Mouse (Mus musculus) layer of hippocampus, adult 9-11 months (tissue): ENCODE results near the gene Hoxa10.

Source experiments
- DNase-seq: peaks from one replicate; pipeline ENCODE4 v3.0.0; 2022

The Hoxa10 gene

DNA sequence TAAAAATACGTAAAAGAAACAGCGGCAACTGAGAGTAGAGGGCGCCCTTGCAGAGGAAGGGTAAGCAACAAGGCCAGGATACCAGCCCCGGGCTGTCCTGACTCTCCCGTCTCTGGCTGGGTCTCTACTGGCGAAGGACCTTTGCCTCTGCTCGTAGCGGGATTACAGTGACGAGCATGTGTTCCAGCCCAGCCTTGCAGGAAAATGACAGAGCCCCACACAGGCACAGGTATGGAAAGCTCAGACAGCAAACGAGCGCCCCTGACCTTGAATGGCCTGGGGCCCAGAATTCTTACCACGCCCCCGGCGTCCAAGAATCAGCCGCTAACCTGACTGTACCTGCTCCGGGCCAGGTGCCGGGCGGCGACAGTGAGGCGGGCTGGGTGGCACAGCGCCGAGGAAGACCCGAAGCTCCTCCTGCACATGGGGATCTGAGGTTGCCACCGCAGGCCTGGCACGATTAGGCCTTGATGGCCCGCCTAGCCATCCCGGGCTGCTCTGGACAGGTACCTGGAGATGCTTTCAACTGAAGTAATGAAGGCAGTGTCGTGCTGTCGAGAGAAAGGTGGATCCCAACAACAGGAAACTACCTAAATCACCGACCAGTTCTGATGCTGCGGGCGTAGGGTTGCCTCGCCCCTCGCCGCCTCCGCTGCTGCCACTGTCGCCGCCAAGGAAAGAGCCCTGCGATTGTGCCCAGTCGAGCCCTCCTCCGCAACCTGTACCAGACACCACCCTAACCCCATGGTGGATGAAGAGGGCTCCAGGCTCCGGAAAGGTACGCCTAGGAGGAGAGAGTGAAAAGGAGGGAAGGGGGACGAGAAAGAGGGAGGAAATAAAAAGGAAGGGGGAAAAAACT, 10.9 kb downstream of the Hoxa10 start:
- no peak for DNase-seq

DNA sequence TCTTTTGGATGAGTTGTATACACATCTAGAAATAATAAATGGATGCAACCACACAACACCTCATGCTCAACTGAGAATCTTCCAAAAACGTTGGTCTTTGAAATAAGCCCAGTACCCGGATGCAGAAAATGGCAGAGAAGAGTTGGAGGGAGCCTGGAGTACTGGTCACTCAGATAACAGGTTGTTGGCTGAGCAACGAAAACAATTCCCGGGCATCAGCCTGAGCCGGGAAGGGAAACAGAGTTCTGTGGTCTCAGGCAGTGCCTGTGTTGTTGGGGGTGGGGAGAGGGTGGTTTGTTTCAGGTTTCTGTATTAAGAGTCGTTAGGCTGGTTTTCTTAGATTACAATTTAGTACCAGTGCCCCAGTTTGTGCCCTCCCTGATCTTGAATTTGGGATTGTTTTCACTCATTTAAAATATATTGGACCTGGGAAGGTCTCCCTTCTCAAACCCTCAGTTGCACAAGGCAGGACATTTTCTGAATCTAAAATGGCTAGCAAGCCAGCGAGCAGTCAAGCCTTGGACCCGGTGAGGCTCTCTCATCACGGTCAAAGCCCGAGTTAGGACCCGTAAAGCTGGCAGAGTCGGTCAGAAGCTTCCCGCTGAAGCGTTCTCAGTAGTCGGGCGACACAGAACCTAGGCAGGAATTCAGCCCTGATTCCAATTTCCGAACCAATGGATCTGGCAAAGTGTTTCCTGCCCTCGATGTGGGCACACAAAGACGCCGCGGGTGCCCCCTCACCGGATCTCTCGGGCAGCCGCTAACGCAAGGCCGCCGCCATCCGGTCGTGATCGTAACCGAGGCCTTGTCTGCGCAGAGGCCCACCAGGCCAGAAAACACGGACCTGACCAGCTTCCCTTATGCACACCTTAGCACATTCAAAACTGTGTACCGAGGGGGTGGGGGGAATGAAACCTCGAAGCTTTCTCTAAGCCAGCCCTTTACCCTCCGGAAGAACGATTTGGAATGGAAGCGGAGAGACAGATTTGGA, 11.9 kb downstream of the Hoxa10 start:
- no peak for DNase-seq

DNA sequence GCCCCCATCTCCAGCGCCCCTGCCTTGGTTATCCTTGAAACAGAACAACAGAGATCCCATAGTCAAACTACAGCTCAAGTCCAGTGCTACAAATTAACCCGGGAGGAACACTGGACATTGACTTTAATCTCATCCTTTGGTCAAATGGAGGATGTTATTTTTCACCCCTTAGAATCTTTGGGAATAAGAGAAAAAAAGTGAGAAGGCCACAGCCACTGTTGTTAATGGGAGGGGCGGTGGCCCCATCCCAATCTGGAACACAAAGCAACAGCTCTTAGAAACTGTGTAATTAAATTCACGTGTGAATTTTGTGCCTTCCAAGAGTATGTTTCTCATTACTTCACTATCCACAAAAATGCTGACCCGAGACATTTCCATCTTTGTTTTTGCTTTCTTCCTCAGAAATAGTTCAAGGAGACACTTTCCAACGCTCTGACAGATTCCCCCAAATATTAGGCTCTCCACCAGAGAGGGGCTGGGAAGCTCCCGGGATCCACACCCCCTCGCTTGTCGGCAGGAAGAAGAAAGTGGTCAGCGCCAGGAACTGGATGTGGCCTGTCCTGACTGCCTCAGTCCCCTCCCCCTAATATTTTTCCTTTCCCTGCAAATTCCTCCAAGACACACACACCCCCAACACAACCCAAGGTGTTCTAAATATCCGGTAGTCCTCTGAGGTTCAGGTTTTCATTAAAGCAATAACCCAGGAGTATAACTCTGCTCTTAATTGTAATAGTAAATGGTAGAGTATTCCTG, 13.0 kb downstream of the Hoxa10 start:
- no peak for DNase-seq

DNA sequence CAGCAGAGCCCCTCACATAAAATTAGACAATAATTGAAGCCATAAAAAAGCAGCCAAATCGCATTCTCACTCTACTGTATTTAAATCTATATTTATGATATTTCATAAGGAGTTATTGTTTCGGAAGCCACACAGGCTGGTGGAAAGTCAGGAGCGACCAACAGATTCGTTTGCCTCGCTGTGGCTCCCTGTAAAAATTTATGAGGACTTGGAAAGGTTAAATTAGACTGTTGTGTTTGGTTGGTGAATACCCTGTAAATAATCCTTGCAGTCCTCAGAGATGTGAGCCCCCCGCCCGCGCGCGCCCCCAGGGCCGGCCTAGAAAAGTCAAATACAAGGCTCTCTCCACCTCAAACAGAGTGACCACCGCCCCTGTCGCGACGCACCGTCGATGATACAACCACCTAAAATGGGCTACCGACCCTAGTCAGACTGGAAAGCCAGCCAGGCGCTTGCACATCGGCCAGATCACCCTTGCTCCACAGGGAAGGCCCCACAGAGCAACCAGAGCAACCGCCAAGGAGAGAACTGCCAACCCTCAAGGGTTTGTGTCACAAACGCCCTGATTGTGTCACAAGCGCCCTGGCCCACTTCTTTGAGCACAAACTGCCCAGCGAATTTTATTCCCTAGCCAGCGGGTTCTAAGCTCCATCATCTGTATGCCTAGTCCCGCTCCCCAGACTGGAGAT, 13.9 kb downstream of the Hoxa10 start:
- no peak for DNase-seq

DNA sequence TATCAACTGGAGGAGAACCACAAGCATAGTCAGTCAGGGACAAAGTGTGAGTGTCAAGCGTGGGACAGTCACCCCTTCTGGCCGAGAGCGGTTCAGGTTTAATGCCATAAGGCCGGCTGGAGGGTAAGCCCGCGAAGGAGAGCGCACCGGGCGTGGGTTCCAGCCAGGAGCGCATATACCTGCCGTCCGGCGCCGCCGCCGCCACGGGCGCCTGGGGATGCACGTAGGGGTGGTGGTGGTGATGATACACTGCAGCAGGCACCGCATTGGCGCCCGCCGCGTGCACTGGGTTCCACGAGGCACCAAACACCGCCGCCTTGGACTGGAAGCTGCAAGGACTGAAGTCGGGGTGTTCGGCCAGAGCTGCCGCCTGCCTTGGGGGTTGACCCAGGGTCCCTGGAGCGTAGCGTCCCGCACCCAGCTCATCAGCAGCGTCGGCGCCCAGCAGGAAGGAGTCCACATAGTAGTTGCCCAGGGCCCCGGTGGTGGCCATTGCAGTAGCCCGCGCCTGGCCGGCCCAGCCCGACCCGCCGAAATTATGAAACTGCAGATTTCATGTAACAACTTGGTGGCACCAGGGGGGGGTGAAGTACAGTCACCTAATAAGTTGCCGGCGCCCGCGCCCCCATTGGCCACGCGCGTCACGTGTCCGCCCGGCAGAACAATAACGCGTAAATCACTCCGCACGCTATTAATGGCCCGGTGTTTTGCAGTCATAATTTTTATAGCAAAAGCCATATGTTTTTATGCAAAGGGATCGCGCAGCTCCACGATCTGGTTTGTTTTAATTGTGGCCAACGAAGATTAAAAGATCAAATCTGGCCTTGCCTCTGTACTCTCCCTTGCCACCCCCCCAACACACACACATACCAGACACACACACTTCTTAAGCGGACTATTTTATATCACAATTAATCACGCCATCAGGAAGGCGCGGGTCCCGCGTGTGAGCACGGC, 14.8 kb downstream of the Hoxa10 start:
- no peak for DNase-seq

DNA sequence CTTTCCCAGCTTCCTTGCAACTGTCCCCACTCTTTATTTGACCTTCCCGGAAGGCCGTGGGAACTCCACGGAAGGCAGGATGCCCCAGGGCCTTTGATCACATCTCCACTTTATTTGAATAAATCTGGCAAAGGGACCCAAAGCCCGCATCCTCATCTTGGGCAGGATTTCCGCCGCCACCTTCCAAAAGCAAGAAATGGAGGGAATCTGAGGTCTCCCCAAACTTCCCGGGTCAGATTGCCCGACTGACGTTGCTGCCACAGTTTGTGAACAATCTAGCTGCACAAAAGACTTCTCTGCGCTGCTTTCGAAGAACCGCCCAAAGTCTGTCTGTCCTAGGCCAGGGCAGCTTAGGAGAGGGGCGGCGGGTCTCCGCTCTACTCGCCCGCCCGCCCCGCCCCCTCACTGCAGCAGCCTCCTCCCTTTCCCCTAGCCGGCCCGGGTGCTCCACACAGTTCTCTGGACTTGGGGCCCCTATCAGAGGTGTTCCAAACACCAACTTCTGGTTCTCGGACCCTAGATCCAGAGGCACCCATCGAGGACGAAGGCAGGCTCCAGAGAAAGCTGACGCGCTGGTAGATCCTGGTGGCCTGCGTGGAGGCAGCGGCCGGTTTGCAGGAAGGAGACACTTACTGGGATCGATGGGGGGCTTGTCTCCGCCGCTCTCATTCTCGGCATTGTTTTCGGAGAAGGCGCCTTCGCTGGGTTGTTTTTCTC, 15.6 kb downstream of the Hoxa10 start:
- DNase-seq: no peak

DNA sequence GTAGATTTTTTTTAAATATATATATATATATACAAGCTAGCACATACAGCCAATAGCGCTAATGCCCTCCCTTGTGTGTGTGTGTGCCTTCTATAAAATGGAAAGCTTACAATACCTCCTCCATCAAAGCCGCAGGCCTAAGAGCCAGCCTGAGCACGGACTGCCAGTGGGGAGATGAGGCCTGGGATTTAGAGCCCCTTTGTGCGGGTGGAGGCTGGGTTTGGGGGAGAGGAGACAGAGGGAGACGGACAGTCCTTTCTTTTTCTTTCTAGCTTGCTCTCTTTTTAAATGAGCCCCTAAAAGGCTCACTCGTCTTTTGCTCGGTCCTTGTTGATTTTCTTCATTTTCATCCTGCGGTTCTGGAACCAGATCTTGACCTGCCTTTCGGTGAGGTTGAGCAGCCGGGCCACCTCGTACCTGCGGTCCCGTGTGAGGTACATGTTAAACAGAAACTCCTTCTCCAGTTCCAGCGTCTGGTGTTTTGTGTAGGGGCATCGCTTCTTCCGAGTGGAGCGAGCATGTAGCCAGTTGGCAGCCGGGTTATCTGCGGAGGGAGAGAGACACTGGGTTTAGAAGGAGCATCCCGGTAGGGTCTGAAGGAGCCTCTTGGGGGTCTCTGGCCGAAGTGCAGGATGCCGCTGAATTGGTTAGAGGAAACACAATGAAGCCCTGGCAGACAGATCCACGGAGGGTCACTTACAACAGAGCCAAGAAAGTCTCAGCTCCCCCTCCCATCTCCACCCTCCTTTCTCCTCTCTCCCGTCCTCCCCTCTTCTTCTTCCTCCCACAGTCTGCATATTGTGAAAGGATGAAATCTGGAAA, 16.5 kb downstream of the Hoxa10 start:
- no peak for DNase-seq

DNA sequence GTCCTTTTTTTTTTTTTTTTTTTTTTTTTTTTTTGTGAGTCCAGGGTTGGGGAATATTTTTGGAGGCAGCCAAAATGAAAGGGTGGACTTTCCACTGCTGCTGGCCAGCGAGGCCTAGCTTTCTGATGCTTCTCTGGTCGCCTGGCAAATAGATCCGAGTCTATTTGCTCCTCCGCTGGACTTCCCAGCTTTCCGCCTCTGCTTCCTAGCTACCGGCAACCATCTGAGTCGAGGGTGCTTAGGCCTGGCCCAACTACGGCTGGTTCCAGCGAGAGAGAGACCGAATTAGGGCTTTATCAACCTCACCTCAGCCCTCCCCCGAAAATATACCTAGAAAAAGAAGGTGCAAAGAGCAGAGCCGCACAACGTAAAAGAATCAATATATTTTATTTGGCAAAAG, 17.9 kb downstream of the Hoxa10 start:
- no peak for DNase-seq

DNA sequence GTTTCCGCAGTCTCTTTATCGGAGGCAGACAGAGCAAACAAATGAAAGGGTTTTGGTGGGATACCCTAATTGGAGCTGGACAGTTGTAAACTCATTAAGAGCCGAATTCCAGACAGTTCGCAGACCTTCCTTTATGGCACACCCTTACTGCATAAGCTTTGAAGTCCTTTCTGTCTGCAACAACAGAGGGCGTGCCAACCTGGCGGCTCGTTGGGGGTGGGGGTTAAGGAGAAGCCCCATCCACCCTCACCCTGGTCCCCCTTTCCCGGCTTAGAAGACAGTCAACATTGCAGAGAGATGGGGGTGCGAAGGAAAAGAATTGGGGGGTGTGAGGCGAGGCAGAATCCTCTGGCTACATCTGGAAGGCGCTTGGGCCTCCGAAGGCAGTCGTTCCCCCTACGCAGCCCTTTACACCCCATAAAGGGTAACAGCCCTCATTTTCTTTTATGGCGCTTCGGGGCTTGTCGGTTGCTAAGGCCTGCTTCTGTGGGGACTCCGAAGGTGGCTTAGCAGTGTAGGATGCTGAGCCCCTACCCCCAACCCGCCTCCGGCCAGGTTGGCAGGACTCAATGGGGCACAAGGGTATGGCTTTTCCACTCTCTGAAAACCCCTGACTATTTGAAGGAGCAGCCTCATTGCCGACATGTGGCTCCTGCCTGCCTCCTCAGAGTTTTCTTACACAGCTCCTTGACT, 18.5 kb downstream of the Hoxa10 start:
- no peak for DNase-seq

DNA sequence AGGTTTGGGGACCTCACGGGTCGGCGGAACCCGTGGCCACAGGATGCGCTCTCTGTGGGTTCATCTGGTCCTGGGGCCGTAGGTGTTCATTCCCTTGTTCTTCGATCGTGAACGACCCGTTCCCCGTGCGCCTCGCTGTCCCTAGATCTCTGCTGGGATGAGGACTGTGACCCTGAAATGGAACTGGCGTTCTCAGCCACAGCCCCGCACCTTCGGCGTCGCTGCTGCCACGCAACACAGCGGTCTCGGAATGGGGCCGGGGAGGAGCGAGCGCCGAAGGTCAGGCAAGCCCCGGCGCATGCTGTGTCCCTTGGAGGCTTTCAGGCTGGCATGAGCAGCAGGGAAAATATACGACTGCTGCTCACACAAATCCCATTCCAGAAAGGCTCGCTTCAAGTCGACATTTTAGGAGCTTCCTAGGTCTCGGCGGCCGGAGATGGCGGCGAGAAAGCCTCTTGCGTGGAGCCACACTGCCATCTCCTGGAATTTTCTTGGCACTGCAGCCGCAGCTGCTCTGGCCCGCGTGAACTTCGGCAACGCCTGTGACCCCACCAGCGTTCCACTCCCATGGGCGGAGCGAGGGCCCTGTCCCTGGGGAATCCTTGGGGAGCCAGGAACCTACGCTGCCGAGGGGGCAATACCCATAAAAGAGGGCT, 19.2 kb downstream of the Hoxa10 start, which contains the start of gene Hoxa7:
Gene Hoxa7 (minus strand): TSS at position 518 of the 656 bp plus-strand sequence.
- DNase-seq: peak; percentile 54

DNA sequence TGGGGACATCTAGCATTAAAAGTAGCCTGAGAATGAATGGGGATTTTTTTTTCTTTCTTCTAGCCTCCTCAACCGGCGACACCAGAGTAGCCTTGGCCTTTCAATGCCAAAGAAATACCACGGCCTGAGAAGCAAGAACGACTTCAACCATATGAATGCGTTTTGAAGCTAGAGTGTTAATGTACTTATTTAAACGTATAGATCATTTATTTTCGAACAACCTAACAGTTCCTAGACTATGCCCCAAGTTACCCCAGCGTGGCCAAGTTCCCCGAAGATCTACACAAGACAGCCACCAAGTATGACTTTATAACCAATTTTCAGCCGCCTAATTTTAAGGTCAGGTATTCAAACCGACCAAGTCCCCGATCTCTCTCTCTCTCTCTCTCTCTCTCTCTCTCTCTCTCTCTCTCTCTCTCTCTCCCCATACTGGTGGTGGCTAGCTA, 19.8 kb downstream of the Hoxa10 start:
- DNase-seq: no peak

DNA sequence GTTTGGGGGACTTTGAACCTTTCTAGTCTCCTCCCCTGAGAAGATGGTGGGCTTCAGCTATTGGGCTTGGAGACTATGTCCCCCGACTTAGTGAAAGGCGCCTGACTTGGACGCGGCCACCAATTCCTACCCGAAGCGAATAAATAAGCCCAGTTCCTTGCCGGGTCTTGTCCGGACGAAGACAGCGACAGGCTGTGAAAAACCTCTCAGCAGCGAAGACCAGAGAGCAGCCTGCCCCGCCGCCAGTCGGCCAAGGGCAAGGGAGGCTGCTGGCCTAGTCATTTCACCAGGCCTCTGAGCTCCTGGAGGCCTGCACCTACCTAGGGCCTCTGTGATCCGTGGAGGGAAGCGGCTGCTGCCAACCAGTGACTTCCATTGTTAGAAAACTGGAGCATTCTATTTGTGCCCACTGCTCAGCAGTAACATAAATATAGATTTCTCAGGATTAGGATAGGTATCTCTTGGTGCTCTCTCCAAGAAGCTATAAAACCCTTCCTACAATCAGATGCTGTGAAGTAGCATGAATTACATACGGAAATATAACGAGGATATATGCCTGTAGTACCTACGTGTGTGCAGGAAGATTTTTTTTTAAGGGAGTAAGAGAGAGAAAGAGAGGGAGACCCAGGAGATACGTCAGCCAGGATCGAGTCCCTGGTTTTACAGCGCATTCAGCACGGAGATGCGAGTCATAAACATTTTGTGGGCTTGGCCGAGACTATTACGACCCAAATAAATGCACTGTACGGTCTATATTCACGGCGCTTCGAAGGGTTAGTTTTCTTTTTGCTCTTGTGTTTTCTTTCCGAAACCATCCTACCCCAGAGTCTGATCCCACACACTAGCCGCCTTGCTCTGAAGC, 20.4 kb downstream of the Hoxa10 start:
- no peak for DNase-seq

DNA sequence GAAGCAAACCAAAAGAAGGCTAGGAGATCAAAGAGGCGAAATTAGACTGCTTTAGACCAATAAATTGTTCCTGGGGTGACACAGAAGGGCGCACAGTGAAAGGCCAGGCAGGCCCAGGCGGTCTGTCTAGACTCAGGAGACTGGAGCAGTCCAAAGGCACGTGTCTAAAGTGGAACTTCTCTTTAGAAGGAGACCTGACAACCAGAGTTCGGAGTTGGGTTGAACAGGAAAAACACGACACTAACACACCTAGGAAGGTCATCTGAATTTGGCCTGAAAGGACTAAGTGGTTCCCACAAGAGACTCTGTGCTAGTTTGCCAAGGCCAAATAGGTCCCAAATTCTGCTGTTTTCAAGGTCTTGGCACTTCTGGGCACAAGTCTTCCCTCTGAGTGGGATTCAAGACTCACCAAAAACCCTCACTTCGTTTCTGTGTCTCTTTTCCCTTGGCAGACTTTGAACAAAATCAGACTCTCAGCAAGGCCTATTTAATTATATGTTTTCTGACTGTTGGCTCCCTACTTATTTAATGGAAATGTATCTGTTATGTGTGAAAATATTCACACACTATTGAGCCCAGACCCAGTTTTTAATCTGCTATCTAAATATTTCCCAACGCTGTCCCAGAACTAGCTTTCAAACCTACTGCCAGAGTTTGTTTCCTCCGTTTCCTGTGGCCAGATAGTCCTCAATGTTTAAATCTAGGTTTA, 21.3 kb downstream of the Hoxa10 start:
- no peak for DNase-seq

DNA sequence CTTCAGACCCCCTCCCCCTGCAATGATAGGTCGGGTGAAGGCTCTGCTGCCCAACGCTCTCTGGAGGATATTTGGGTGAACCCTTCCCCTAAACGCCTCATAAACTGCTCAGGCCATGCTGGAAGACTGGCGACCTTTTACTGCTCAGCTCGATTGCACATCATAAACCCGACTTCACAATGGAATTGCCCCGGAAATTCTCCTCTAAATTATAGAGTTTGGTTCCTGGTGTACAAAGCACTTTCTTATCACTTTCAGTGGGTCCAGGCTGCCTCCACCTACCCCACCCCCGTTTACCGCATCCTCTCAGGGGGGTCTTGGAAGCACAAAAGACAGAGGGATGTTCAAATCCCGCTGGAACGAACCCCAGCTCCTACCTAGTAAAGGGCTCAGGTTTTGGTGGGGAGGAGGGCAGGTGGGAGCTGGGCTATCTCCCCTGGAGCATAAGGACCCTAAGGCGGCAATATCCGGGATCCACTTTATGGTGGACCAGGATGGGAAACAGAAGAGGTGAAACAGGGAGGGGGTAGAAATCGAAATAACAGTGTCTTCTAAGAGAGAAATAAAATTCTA, 21.9 kb downstream of the Hoxa10 start:
- DNase-seq: no peak

DNA sequence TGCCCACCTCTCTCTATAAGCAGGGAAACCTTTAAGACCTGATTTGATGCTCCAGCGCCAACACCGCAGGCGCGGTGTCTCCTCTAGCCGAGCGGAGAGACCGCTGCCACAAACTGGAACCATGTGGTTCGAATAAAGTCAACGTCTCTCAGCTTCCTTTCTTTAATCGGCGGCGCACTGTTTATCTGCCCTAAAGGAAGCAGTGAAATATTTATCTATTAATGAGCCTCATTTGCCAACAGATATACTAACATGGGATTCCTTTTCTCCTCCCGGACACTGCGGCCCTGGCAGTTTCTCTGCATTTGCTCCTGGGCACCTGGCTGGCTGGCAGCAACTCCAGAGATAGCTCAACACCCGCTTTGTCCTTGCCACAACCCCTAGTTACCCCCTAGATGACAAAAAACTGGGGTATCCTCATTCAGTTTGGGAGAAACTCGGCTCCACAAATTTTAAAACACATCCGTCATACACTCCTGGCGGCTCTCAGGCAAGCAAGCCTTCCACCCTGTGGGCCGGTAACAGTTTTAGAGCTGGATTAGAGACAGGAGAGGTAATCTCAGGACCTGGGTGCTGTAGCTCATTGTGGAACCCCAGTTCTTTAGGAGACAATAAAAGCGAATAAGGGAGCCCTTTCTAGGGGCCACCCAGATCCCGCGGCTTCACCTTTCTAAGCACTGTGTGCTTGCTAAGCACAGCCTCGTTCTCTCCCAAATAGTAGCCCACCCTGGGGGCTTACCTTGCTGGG, 22.6 kb downstream of the Hoxa10 start:
- DNase-seq: no peak

DNA sequence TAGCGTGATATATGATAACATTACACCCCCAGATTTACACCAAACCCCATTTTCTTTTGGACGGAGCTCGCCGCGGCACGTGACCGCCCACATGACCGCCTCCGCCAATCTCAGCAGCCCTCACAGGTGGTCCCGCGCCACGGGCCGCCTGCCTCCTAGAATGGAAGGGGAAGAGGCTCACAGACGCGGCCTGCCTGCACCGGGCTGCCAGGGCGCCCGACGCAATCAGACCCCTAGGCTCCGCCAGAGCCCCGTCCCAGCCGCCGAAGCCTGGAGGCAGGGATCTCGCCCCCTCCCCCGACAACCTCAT, 23.2 kb downstream of the Hoxa10 start:
- no peak for DNase-seq
